Mouse (Mus musculus) megakaryocyte progenitor cell, adult 5-6 weeks (primary cell): ENCODE measurements around the gene 1500009C09Rik. TPM values are rescaled to one million over a fixed set of nuclear protein-coding genes. Genes with fewer than 3 reads are reported as not detected.
A peak's percentile ranks its signal among the peaks of the same experiment; 100 is the strongest.
"Not testable (repeated sequence)": the region's sequence is repeated elsewhere in the genome, so short reads cannot be mapped to it uniquely, and the experiment has no call there.

ENCODE experiments used
- ATAC-seq: replicated peaks from 2 replicates; pipeline ENCODE4 v1.8.0; 2016; ENCODE audit warnings: mild to moderate bottlenecking, moderate TSS enrichment, inconsistent platforms; ENCODE audit not compliant: poor library complexity
- total RNA-seq, 2 experiments: library from RNA; stranded (forward) in 1 of 2; stranded (reverse) in 1 of 2; fragments of 157-497, 149-512 nt in 1 of 2; fragments of 200-1000 nt in 1 of 2; gene quantifications; 2 replicates each; pipeline versions ENCODE4 v1.2.3 to v1.2.4; 2015 to 2017

1500009C09Rik gene
- total RNA-seq, 2 experiments from 2014 or later, result not detected

- ATAC-seq, result peak; percentile 68
Measured at GRCm38 (mm10) chr15:82218778-82219666, 33.2 kb upstream of the 1500009C09Rik start.

GRCm38 (mm10) chr15:82220003-82220675 is 32.1 kb upstream of the 1500009C09Rik start:
- ATAC-seq, result no peak

- ATAC-seq, result no peak
Measured at GRCm38 (mm10) chr15:82221104-82221860, 30.9 kb upstream of the 1500009C09Rik start.

- no peak for ATAC-seq
Measured at GRCm38 (mm10) chr15:82223251-82223650, 28.9 kb upstream of the 1500009C09Rik start.

GRCm38 (mm10) chr15:82223657-82224601 is 28.3 kb upstream of the 1500009C09Rik start, which contains the start of gene Tnfrsf13c:
Gene Tnfrsf13c, minus strand, starts transcription at chr15:82224369.
- ATAC-seq, result peak; percentile 81

GRCm38 (mm10) chr15:82224602-82225215 is 27.5 kb upstream of the 1500009C09Rik start:
- ATAC-seq, result peak; percentile 24

GRCm38 (mm10) chr15:82225769-82226168 is 26.4 kb upstream of the 1500009C09Rik start:
- no peak for ATAC-seq

- no peak for ATAC-seq
Measured at GRCm38 (mm10) chr15:82229542-82230045, 22.6 kb upstream of the 1500009C09Rik start.

GRCm38 (mm10) chr15:82230098-82230611 is 22.0 kb upstream of the 1500009C09Rik start:
- ATAC-seq, result no peak

GRCm38 (mm10) chr15:82231100-82231499 is 21.1 kb upstream of the 1500009C09Rik start:
- no peak for ATAC-seq

GRCm38 (mm10) chr15:82231591-82232378 is 20.4 kb upstream of the 1500009C09Rik start:
- no peak for ATAC-seq

- ATAC-seq, result no peak
Measured at GRCm38 (mm10) chr15:82232651-82233050, 19.5 kb upstream of the 1500009C09Rik start.

GRCm38 (mm10) chr15:82235661-82236060 is 16.5 kb upstream of the 1500009C09Rik start:
- peak; percentile 60 for ATAC-seq

GRCm38 (mm10) chr15:82236565-82236964 is 15.6 kb upstream of the 1500009C09Rik start:
- peak; percentile 96 for ATAC-seq

GRCm38 (mm10) chr15:82243311-82243710 is 8.9 kb upstream of the 1500009C09Rik start:
- no peak for ATAC-seq

- ATAC-seq, result peak; percentile 22
Measured at GRCm38 (mm10) chr15:82243742-82244114, 8.5 kb upstream of the 1500009C09Rik start.

GRCm38 (mm10) chr15:82244115-82244804 is 7.9 kb upstream of the 1500009C09Rik start, which contains the start of gene Cenpm:
Gene Cenpm, minus strand, starts transcription at chr15:82244748.
- ATAC-seq, result peak; percentile 99

GRCm38 (mm10) chr15:82244805-82245161 is 7.4 kb upstream of the 1500009C09Rik start:
- not testable (repeated sequence) for ATAC-seq
